Mouse (Mus musculus) liver, adult 2 months (tissue): ENCODE measurements around the gene Zkscan2.

Experiments
- CTCF ChIP-seq: fragments of 200-500 bp; IDR thresholded peaks from 2 replicates; pipeline ENCODE4 v1.5.1; 2011; ENCODE audit warnings: low read depth, low read length, control low read depth
- POLR2A ChIP-seq: fragments of 200-500 bp; IDR thresholded peaks from 2 replicates; pipeline ENCODE4 v1.6.1; 2011; ENCODE audit warnings: low read length, control low read depth; ENCODE audit not compliant: insufficient read depth; ENCODE audit errors: extremely low read depth

DNA sequence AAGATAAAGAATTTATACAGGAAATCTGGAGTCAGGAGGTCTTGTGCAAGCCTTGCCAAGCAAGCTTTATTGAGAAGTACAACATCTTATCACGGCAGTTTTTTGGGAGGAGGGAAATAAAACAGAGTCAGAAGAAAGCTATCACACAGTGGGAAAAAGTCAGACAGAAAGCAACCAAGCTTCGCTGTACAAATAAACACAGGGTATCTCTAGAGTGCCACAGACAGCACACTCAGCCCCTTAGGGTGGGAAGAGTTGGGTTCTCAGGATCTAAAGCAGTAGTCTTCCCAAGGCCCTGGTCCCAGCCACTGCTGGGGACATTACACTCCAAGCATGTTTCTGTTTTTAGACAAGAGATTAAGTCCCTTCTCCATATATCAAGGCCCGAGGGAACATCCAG lies 28.9 kb upstream of the Zkscan2 start:
- TF ChIP-seq CTCF, result no peak
- TF ChIP-seq POLR2A, result no peak
